Mouse (Mus musculus) lung, embryonic 15.5 days (tissue): ENCODE measurements around the gene Zdhhc25. TPM values are rescaled to one million over a fixed set of nuclear protein-coding genes. Genes with fewer than 3 reads are reported as not detected.

Experiments used
- ATAC-seq: fragments of 200-750 bp; cut with Nextera tagmentation; 2 replicates; pipeline ENCODE4 v1.8.0; 2017; ENCODE audit warnings: moderate number of reproducible peaks, borderline replicate concordance; ENCODE audit not compliant: low FRiP score, low TSS enrichment; ENCODE audit errors: extremely low read depth
- H3K27ac ChIP-seq: fragments of 300-500 bp; sonication (generic); 2 replicates; pipeline ENCODE4 v1.5.1; 2015; ENCODE audit warnings: moderate library complexity, mild to moderate bottlenecking, inconsistent platforms
- H3K27me3 ChIP-seq: fragments of 300-500 bp; sonication (generic); 2 replicates; pipeline ENCODE4 v1.6.1; 2015; ENCODE audit warnings: inconsistent platforms
- H3K36me3 ChIP-seq: fragments of 300-500 bp; sonication (generic); 2 replicates; pipeline ENCODE4 v1.6.1; 2015; ENCODE audit warnings: inconsistent platforms
- H3K4me1 ChIP-seq: fragments of 300-500 bp; sonication (generic); 2 replicates; pipeline ENCODE4 v1.6.1; 2015; ENCODE audit warnings: inconsistent platforms
- H3K4me2 ChIP-seq: fragments of 300-500 bp; sonication (generic); 2 replicates; pipeline ENCODE4 v1.6.1; 2015; ENCODE audit warnings: inconsistent platforms, mild to moderate bottlenecking, moderate library complexity
- H3K4me3 ChIP-seq: fragments of 300-500 bp; sonication (generic); 2 replicates; pipeline ENCODE4 v1.5.1; 2015; ENCODE audit warnings: mild to moderate bottlenecking, inconsistent platforms
- H3K9ac ChIP-seq: fragments of 300-500 bp; sonication (generic); 2 replicates; pipeline ENCODE4 v1.6.1; 2015; ENCODE audit warnings: inconsistent platforms
- H3K9me3 ChIP-seq: fragments of 300-500 bp; sonication (generic); 2 replicates; pipeline ENCODE4 v1.6.1; 2016; ENCODE audit warnings: inconsistent platforms
- WGBS: fragments of 180-500 bp; shearing (Covaris S2); methylation state at CpG from one replicate; pipeline ENCODE4 v1.1.7; 2015; 5-methylcytosine and 5-hydroxymethylcytosine counted together
- polyA plus RNA-seq: library from polyadenylated mRNA; unstranded; fragments of >200 nt; fragmentation: Nextera tagmentation; extraction: Ambion mirVana; gene quantifications from 2 replicates; pipeline ENCODE4 v1.2.1, GENCODE M21; 2015

Gene Zdhhc25
- polyA plus RNA-seq, 1 experiment from 2014 or later: not detected

GRCm38 (mm10) chr15:88651019-88651418 lies 50.9 kb downstream of the Zdhhc25 start:
- H3K4me1 ChIP-seq: no peaks in the 10 kb centered on the region
- no peaks in the 10 kb centered on the region for H3K27me3 ChIP-seq
- H3K9ac ChIP-seq: no peak overlapping the region
- no peak overlapping the region for H3K4me2 ChIP-seq
- 25% methylated on average over 13 of the region's 13 CpGs for WGBS
- H3K27ac ChIP-seq: no peak overlapping the region
- H3K36me3 ChIP-seq: no peaks in the 10 kb centered on the region
- H3K9me3 ChIP-seq: no peaks in the 10 kb centered on the region
- no peak for ATAC-seq
- H3K4me3 ChIP-seq: no peak overlapping the region

Other genes with a start within 250 kb of the Zdhhc25 start
- gene Brd1, start 133.9 kb downstream of the Zdhhc25 start, polyA plus RNA-seq: 17.5 and 19.9 TPM in 2 replicates
- gene Zbed4, start 151.4 kb downstream of the Zdhhc25 start, polyA plus RNA-seq: 15.5 and 15.7 TPM in 2 replicates
- 11.7 and 14.4 TPM in 2 replicates for gene Alg12, start 219.0 kb downstream of the Zdhhc25 start, polyA plus RNA-seq
- 107 and 110 TPM in 2 replicates for gene Creld2, start 219.3 kb downstream of the Zdhhc25 start, polyA plus RNA-seq